Mouse (Mus musculus) left cerebral cortex, adult 11 months (tissue): ENCODE measurements around the gene Mmgt2.
"Not testable (repeated sequence)": the region's sequence is repeated elsewhere in the genome, so short reads cannot be mapped to it uniquely, and the experiment has no call there.

Experiments
- DNase-seq: peaks from one replicate; pipeline ENCODE4 v3.0.0; 2022; ENCODE audit warnings: low spot score

Mmgt2 gene

GRCm38 (mm10) chr11:62645732-62646494 is 2.6 kb upstream of the Mmgt2 start:
- no peak for DNase-seq

DNA sequence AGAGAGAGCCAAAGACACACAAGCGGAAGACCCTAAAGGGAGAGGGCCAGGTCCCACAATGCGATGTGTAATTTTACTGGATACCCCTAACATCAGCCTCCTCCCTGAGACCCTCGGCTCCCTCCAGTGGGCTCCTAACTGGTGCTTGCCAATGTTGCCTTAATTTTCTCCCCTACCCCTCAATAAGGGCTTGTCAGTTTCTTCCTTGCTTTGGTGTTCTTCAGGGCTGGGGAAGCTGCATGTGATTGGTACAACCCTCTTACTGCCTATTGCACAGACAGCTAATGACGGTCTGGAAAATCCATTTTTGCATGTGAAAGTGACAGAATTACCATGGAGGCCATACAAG is 2.0 kb upstream of the Mmgt2 start:
- no peak for DNase-seq

DNA sequence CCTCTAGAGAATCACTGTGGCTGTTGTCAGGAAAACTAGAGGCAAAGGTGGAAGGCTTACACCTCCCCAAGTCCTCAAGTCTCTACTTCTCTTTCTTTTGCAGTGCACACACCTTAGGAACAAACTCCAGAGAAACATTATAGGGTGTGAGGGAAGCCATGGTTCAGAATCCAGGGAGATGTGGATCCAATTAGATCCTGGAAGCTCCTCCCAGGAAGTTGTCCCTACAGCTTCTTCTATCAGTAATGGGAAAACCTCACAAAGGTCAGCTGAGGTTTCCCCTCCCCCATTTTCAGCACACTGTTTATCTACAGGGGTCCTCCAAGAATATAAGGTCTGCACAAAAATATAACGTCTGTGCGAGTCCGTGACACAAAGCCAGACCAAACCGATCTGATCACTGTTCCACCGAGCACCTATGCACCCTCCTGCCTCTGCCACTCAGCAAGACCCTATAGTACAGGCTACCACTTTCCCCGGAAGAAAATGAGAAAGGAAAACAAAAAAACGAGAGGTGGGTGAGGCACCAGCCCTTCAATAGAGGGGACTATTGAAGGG is 1.4 kb upstream of the Mmgt2 start:
- DNase-seq, result no peak

DNA sequence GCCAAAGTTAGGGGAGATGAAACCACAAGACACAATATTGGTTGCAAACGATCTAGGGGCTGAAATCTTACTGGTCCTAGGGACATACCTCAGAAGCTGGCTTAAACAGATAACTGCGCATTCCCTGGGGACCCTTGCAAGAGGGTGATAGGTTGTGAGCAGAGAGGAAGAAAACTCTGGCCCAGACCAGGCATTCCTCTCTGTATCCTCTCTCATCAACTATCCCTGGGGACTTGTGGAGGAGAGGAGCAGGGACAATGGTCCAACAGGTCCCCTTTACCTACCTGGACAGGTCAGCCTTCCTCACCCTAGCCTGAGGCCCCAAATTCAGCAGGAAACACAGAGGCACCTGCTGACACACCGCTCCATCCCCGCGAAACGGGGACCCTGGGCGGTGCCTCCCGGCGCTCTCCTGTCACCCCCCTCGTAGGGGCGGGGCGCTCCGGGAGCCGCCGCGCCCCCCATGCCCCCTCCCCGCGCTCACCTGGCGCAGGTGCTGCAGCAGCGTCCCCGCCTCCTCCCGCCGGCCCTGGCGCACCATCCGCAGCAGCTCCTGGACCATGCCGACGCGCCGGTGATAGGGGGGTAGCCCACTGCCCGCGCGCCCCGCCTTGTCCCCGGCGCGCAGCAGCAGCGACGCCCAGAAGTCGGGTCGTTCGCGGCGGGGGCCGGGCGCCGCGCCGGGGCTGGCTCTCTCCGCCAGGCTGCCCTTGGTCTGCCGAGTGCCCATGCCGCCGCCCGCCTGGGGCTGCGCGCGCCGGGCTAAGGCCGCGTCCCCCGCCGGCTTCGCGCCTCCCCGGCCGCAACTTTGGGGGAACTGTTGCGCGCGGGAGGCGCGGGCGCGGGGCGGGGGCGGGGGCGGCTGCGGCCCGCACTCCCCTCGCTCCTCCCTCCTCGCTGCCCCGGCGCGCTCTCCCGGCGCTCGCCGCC is 538 bp upstream of the Mmgt2 start, which contains the start of gene Lrrc75a:
Gene Lrrc75a (minus strand): TSS at position 863 of the 930 bp plus-strand sequence.
- DNase-seq, result no peak

DNA sequence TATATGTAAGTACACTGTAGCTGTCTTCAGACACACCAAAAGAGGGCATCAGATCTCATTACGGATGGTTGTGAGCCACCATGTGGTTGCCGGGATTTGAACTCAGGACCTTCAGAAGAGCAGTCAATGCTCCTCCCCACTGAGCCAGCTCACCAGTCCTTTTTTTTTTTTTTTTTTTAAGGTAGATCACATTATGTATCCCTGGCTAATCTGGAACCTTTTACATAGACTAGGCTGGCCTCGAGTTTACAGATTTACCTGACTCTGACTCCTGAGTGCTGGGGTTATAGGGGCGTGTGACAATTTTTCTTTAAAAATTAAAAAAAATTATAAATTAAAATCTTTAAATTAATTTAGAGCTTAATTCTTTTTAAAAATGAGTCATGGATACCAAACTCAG is 1.3 kb downstream of the Mmgt2 start:
- DNase-seq, result not testable (repeated sequence)

DNA sequence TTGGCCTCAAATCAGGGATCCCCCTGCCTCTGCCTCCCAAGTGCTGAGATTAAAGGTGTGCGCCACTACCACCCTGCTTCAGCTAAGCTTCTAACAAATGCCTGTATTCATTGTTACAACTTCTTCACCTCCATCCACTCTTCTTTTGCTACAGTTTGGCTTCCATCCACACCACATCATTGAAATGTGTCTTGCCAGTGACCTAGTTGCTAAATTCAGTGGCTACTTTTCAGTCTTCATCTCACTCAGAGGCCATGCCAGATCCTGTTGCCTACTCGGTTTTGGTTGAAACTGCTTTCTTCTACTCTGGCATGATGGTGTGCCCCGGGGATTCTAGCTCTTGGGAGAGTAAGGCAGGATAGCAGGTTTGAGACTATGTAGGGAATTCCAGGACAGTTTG is 3.1 kb downstream of the Mmgt2 start:
- no peak for DNase-seq

DNA sequence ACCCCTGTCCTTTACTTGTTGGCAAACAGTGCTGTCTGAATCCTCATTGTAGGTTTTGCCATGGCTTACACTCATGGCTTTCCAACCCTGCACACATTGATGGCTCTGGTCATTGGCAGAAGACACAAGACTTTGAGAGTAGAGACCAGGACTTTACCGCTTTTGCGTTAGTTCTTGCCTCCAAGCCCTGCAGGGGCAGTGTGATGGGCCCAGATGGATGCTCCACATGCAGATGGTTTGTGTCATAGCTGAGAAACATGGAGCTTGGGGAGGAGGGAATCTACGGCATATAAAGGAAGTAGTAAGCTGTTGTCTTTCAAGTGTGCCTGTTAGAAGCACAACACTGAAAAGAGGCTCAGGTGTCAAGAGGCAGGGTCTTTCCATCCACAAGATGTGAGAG is 3.6 kb downstream of the Mmgt2 start:
- no peak for DNase-seq

- no peak for DNase-seq
These were observed 12.4 kb downstream of the Mmgt2 start for GRCm38 (mm10) chr11:62660885-62661284.

GRCm38 (mm10) chr11:62664250-62664649 is 15.8 kb downstream of the Mmgt2 start:
- DNase-seq, result no peak

DNA sequence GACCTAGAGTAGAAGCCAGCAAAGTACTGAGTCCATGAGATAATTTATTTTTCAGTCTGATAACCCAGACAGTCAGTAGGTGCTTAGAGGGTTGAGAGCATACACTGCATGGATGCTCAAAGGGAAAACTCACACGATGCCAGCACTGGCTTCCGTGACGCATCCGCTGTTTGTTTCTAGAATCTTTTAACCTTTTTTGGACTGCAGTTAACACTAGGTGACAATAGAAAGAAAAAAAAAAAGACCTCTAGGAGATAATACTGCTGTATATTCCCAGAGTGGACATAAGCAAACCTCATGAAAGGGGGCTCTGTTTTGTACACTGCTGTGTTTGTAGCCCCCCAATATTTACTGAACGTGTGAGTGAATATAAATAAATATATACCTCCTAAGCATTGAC is 20.5 kb downstream of the Mmgt2 start:
- DNase-seq, result no peak

GRCm38 (mm10) chr11:62669471-62669870 is 21.0 kb downstream of the Mmgt2 start:
- DNase-seq, result peak; percentile 65

DNA sequence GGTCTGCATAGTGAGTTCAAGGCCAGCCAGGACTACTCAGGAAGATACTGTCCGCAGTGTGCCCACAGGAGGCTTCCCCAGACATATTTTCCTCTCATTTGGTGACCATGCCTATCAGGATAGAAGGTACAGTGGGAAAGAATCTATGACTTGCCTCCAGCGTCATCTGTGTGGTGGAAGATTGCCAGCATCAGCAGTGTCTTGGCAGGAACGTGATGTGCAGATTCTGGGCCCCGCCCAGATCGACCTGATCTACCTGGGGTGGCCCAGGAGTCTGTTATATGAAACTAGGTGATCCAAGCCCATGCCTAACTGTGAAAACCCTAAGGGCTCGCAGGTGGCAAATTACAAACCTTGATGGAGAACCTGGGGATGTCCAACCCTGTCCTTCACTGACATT is 21.5 kb downstream of the Mmgt2 start:
- no peak for DNase-seq

DNA sequence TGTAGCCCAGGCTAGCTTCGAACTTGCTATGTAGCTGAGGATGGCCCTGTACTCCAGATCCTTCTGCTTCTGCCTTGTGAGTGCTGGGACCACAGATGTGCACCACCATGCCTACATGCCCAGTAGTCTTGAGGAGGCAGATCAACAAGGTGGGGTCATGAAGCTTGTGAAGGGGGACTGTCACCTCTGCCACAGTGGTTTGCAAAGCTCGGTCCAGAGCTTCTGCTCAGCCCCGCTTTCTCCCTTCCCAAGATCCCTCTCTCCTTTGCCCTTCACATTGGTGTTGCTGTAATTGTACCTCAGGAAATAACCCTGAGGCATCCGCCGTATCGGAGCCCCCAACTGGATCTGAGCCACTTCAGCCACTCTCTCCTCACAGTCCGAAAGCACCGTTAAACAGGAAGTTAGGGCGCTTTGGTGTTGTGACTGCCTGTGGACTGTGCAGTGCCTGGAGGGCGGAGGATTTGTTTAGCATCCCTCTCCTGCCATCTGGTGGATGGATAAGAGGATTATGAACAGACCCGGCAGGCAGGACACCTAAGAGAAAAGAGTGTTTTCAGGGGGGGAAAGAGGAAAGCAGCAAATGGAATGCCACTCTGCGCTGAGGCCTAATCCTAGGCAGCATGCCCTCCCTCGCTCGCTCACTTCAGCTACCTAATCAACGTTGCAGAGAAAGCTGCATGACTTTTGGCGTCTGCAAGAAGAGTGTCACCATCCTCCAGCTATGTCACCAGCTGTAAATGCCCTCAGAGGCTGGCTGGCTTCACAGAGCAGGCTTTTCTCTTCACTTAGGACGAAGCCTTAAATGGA is 27.2 kb downstream of the Mmgt2 start:
- peak; percentile 64 for DNase-seq

DNA sequence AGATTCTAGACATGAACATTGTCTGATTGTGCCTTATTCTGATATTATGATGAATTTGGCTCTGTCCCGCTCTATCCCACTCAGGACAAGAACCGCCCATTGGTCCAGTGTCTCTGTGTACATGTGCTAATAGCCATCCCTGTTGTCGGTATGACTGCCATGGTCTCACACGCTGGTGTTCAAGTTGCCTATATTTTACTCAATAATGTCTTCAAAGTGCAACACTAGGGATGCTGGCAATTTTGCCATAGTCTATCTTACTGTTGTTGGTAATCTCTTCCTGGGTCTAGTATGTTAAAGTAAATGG is 27.8 kb downstream of the Mmgt2 start:
- no peak for DNase-seq

DNA sequence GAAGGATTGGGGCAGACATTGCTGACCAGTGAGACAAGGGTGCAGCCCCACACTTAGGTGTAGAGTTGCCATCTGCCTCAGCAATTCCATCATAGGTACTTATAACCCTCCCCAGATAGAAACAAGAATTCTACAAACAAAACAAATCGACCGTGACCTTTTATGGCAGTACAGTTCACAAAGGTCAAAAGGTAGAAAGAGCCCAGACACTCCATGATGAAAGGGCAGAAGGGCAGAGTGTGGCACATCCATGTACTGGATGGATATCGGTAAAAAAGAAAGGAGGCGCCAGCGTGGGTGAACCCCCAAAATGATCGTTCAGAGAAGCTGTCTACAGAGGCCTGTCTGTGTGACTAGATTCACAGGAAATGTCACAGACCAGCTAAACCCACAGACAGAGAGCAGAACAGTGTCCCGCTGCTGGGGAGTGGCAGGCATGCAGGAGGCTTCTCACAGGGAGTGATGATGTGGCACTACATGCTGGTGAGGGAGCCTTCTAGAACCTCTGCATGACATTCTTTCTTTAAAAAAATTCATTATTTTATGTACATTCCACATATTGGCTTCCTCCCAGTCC is 30.4 kb downstream of the Mmgt2 start:
- DNase-seq, result no peak

GRCm38 (mm10) chr11:62679954-62680353 is 31.5 kb downstream of the Mmgt2 start:
- DNase-seq, result no peak

GRCm38 (mm10) chr11:62691592-62691991 is 43.1 kb downstream of the Mmgt2 start:
- DNase-seq, result no peak

GRCm38 (mm10) chr11:62693299-62694184 is 45.1 kb downstream of the Mmgt2 start:
- no peak for DNase-seq

DNA sequence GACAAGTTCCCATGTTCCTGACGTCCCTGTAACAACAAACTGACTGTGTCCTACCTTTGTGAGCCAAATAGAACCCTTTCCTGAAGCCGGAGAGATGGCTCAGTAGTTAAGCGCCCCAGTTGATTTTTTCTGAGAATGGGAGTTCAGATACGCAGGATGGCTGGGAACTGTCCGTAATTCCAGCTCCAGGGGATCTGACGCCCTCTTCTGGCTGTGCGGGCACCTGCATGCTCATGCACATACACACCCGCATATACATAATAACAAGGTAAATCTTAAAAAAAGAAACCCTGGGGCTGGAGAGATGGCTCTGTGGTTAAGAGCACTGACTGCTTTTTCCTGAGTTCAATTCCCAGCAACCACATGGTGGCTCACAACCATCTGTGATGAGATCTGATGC is 46.7 kb downstream of the Mmgt2 start:
- no peak for DNase-seq

DNA sequence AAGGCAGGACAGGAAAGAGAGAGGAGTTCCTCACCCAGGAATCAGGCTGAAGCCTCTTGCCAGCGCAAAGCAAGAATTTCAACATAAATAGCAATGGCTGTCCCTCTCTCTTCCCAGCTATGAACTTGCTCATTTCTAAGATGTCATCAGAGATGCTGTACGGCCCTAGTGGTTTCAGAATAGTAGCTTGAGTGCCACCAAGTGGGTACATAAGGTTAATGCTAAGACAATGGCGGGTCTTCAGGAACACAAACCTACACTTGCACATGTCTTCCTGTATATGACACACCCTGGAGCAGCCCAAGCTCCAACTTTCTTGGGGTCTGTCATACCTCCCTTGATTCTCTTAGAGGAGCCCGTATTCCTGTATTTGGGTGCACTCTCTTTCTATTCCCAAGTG is 51.3 kb downstream of the Mmgt2 start:
- no peak for DNase-seq

GRCm38 (mm10) chr11:62701218-62701617 is 52.8 kb downstream of the Mmgt2 start:
- DNase-seq, result no peak
